Mouse (Mus musculus): ENCODE data around the gene Ly75.
A peak's percentile ranks its signal among the peaks of the same experiment; 100 is the strongest.

Gene Ly75

GRCm38 (mm10) chr2:60382858-60383669 is at the start of gene Ly75:
Gene Ly75 (minus strand): TSS chr2:60383303.
- DNase-seq (ENCODE audit: low spot score) = no peak

GRCm38 (mm10) chr2:60430315-60431021 is 47.4 kb upstream of the Ly75 start:
- DNase-seq (ENCODE audit: low spot score) = no peak

- DNase-seq (ENCODE audit: low spot score) = peak; percentile 56
Observed at GRCm38 (mm10) chr2:60418075-60418474, 35.0 kb upstream of the Ly75 start.

- DNase-seq (ENCODE audit: low spot score) = no peak
Observed at GRCm38 (mm10) chr2:60414334-60414733, 31.2 kb upstream of the Ly75 start.

- no peak for DNase-seq (ENCODE audit: low spot score)
Observed at GRCm38 (mm10) chr2:60413006-60413650, 30.0 kb upstream of the Ly75 start.

GRCm38 (mm10) chr2:60411181-60411580 is 28.1 kb upstream of the Ly75 start:
- no peak for DNase-seq (ENCODE audit: low spot score)

GRCm38 (mm10) chr2:60409989-60410763 is 27.1 kb upstream of the Ly75 start:
- DNase-seq (ENCODE audit: low spot score) = no peak

GRCm38 (mm10) chr2:60409194-60409593 is 26.1 kb upstream of the Ly75 start:
- DNase-seq (ENCODE audit: low spot score) = no peak

GRCm38 (mm10) chr2:60407387-60407786 is 24.3 kb upstream of the Ly75 start:
- DNase-seq (ENCODE audit: low spot score) = no peak

- DNase-seq (ENCODE audit: low spot score) = no peak
Observed at GRCm38 (mm10) chr2:60405431-60405830, 22.3 kb upstream of the Ly75 start.

GRCm38 (mm10) chr2:60404763-60405162 is 21.7 kb upstream of the Ly75 start:
- DNase-seq (ENCODE audit: low spot score) = no peak

GRCm38 (mm10) chr2:60401694-60402093 is 18.6 kb upstream of the Ly75 start:
- DNase-seq (ENCODE audit: low spot score) = no peak

GRCm38 (mm10) chr2:60393786-60394185 is 10.7 kb upstream of the Ly75 start:
- DNase-seq (ENCODE audit: low spot score) = no peak

GRCm38 (mm10) chr2:60392286-60392685 is 9.2 kb upstream of the Ly75 start:
- no peak for DNase-seq (ENCODE audit: low spot score)

GRCm38 (mm10) chr2:60387363-60387762 is 4.3 kb upstream of the Ly75 start:
- DNase-seq (ENCODE audit: low spot score) = no peak

GRCm38 (mm10) chr2:60386835-60387234 is 3.7 kb upstream of the Ly75 start:
- no peak for DNase-seq (ENCODE audit: low spot score)

GRCm38 (mm10) chr2:60384763-60385085 is 1.6 kb upstream of the Ly75 start:
- DNase-seq (ENCODE audit: low spot score) = no peak

GRCm38 (mm10) chr2:60384083-60384762 is 1.1 kb upstream of the Ly75 start:
- DNase-seq (ENCODE audit: low spot score) = no peak

GRCm38 (mm10) chr2:60382346-60382745 is 757 bp downstream of the Ly75 start:
- no peak for DNase-seq (ENCODE audit: low spot score)

- no peak for DNase-seq (ENCODE audit: low spot score)
Observed at GRCm38 (mm10) chr2:60377260-60377659, 5.8 kb downstream of the Ly75 start.

- DNase-seq (ENCODE audit: low spot score) = no peak
Observed at GRCm38 (mm10) chr2:60375608-60376107, 7.4 kb downstream of the Ly75 start.
